Mouse (Mus musculus): ENCODE data around the gene Kif18b.

- TF ChIP-seq POLR2A (IDR thresholded peaks at IDR 0.05; ENCODE audit: control insufficient read depth in 1 of 2, insufficient read depth in 1 of 2, low read depth in 1 of 2, low read length in 2 of 2, poor library complexity in 1 of 2) = no peak
- TF ChIP-seq ZC3H11A (IDR thresholded peaks at IDR 0.05; ENCODE audit: low read depth, low read length) = no peak
- TF ChIP-seq CTCF (IDR thresholded peaks at IDR 0.05 in 2 of 3, conservative IDR thresholded peaks at IDR 0.05 in 1 of 3; ENCODE audit: control insufficient read depth in 1 of 3, insufficient read depth in 1 of 3, low read depth in 2 of 3, low read length in 3 of 3, poor library complexity in 1 of 3, severe bottlenecking in 1 of 3) = no peak
- TF ChIP-seq POLR2AphosphoS2 (IDR thresholded peaks at IDR 0.05; ENCODE audit: low read length) = no peak
- TF ChIP-seq SMC3 (IDR thresholded peaks at IDR 0.05; ENCODE audit: low read depth, low read length) = no peak
- TF ChIP-seq EP300 (IDR thresholded peaks at IDR 0.05; ENCODE audit: low read depth in 1 of 2, low read length in 2 of 2) = no peak
- TF ChIP-seq UBTF (IDR thresholded peaks at IDR 0.05; ENCODE audit: borderline replicate concordance, insufficient read depth, low read depth, low read length) = no peak
- no peak for TF ChIP-seq ZKSCAN1 (IDR thresholded peaks at IDR 0.05; ENCODE audit: low read depth, low read length)
- no peak for TF ChIP-seq GATA1 (IDR thresholded peaks at IDR 0.05; ENCODE audit: low read depth, low read length)
- TF ChIP-seq MYC (IDR thresholded peaks at IDR 0.05; ENCODE audit: low read depth, low read length) = no peak
- no peak for TF ChIP-seq ZNF384 (IDR thresholded peaks at IDR 0.05; ENCODE audit: low read depth, low read length)
- TF ChIP-seq NELFE (IDR thresholded peaks at IDR 0.05; ENCODE audit: low read depth, low read length) = no peak
- no peak for TF ChIP-seq MAX (IDR thresholded peaks at IDR 0.05; ENCODE audit: low read length)
- no peak for TF ChIP-seq USF1 (IDR thresholded peaks at IDR 0.05; ENCODE audit: low read depth, low read length)
Observed at GRCm38 (mm10) chr11:102948043-102948961, 23.4 kb upstream of the Kif18b start.
